Mouse (Mus musculus) liver, embryonic 12.5 days (tissue): ENCODE data around the gene Sh3pxd2a. TPM values are rescaled to one million over a fixed set of nuclear protein-coding genes. Genes with fewer than 3 reads are reported as not detected.

Source experiments
- ATAC-seq: fragments of 200-750 bp; cut with Nextera tagmentation; 2 replicates; pipeline ENCODE4 v1.8.0; 2017; ENCODE audit warnings: moderate number of reproducible peaks, mild to moderate bottlenecking, moderate library complexity
- H3K27ac ChIP-seq: fragments of 300-500 bp; sonication (generic); 2 replicates; pipeline ENCODE4 v1.5.1; 2016; ENCODE audit warnings: mild to moderate bottlenecking
- H3K27me3 ChIP-seq: fragments of 300-500 bp; sonication (generic); replicated peaks from 2 replicates; pipeline ENCODE4 v1.6.1; 2016; ENCODE audit warnings: mild to moderate bottlenecking, moderate library complexity
- H3K36me3 ChIP-seq: fragments of 300-500 bp; sonication (generic); 2 replicates; pipeline ENCODE4 v1.6.1; 2016; ENCODE audit warnings: mild to moderate bottlenecking, moderate library complexity
- H3K4me1 ChIP-seq: fragments of 300-500 bp; sonication (generic); 2 replicates; pipeline ENCODE4 v1.6.1; 2016
- H3K4me2 ChIP-seq: fragments of 300-500 bp; sonication (generic); 2 replicates; pipeline ENCODE4 v1.6.1; 2016; ENCODE audit warnings: mild to moderate bottlenecking, moderate library complexity
- H3K4me3 ChIP-seq: fragments of 300-500 bp; sonication (generic); 2 replicates; pipeline ENCODE4 v1.5.1; 2016; ENCODE audit warnings: mild to moderate bottlenecking, moderate library complexity
- H3K9ac ChIP-seq: fragments of 300-500 bp; sonication (generic); 2 replicates; pipeline ENCODE4 v1.6.1; 2016; ENCODE audit warnings: mild to moderate bottlenecking, moderate library complexity
- H3K9me3 ChIP-seq: fragments of 300-500 bp; sonication (generic); replicated peaks from 2 replicates; pipeline ENCODE4 v1.6.1; 2016; ENCODE audit warnings: mild to moderate bottlenecking, moderate library complexity
- WGBS: fragments of 180-500 bp; shearing (Covaris S2); methylation state at CpG from one replicate; pipeline ENCODE4 v1.1.7; 2016; ENCODE audit not compliant: insufficient replicate concordance; 5-methylcytosine and 5-hydroxymethylcytosine counted together
- polyA plus RNA-seq: library from polyadenylated mRNA; unstranded; fragments of >200 nt; fragmentation: Nextera tagmentation; extraction: Ambion mirVana; gene quantifications from 2 replicates; pipeline ENCODE4 v1.2.1, GENCODE M21; 2016

Gene Sh3pxd2a
- polyA plus RNA-seq, 1 experiment from 2014 or later = 1.1 TPM

DNA sequence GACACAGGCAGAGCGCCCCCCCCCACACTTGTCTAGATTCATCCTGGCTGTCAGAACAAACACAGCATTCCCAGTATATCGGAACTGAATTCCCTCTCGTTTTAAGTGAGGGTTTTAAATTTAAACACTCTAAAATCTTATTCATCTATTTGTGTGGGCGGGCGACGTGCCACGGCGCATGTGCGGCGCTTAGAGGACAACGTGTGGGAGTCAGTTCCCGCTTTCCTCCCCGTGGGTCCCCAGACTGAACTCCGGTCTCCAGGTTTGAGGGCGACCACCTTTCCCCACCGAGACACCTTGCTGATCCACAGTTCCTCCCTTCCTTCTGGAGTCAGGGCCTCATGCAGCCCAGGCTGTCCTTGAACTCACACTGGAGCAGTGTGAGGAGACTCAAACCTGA, 104.2 kb downstream of the Sh3pxd2a start:
- H3K4me2 ChIP-seq = peak overlapping the region; percentile 70
- H3K27ac ChIP-seq = 0 out of 2 replicates have a peak overlapping the region, but pooled peaks have one; percentile 20
- no peak for ATAC-seq

DNA sequence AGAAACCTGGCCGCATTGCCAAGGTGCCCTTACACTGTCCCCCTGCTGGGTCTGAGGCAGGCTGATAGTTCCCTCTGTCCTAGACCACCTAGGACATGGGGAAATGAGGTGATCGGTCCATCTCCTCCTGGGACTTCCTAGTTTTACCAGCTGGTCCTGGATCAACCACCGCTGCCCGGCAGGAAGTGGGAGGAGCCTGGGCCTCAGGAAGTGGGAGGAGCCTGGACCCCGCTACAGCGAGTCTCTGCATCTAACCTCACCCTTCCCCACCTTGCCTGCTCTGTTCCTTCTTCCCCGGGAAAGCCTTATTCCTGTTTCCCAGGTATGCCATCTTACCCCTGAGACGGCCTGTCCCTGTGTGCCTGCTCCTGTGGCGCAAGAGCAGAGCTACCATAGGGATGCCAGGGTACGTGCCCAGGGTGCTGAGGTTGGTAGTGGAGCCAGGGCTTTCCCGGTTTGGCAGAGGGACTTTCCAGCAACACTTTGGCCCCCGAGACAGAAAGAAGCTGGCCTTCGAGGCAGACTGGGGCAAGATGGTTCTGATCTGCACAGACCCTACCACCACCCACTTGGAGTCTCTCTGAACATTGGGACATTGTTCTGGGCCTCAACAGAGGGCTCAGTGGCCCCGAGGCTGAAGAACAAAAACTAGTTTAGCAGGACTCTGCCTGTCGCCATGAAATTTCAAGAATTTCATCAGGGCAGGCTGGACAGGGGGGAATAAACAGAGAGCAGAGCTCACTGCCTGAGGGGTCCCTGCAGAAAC, 104.9 kb downstream of the Sh3pxd2a start:
- 0 out of 2 replicates have a peak overlapping the region, but pooled peaks have one; percentile 12 for H3K27ac ChIP-seq
- peaks cover 25% of the 10 kb centered on the region for H3K4me1 ChIP-seq
- no peaks in the 10 kb centered on the region for H3K9me3 ChIP-seq
- no peaks in the 10 kb centered on the region for H3K27me3 ChIP-seq
- ATAC-seq = peak; percentile 60
- H3K4me3 ChIP-seq = peak overlapping the region; percentile 47
- H3K9ac ChIP-seq = peak overlapping the region; percentile 42
- H3K36me3 ChIP-seq = peaks cover 22% of the 10 kb centered on the region
- H3K4me2 ChIP-seq = peak overlapping the region; percentile 70
- 24% methylated on average over 15 of the region's 15 CpGs for WGBS

More for the DNA sequence above, 104.2 kb downstream of the Sh3pxd2a start:
- Histone ChIP-seq H3K9ac (peak overlapping the region; percentile 42; the same call in 1 of the 2 replicates), H3K9me3 (no peaks in the 10 kb centered on the region), H3K27me3 (no peaks in the 10 kb centered on the region), H3K4me1 (peaks cover 25% of the 10 kb centered on the region), H3K36me3 (peaks cover 22% of the 10 kb centered on the region), H3K4me3 (no peak overlapping the region)
- WGBS = 86% methylated on average over 16 of the region's 16 CpGs

DNA sequence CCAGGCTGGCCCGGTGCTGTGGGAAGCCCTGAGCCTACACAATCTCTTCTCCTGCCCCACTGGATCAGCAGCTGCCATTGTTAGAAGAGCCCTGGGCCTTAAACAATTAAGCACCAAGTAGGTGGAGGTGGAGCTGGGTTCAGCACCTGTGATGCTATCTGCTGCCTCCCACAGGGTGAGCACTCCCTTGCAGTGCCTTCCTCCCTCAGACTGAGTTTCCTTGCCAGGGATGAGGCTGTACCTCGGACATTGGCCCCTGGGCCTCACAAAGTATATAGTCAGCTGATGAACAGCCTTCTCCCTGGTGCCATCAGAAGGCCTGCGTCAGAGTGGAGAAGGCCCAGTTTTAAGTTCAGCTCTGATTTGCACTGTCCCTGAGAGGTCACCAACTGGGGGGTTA, 106.9 kb downstream of the Sh3pxd2a start:
- H3K9ac ChIP-seq = no peak overlapping the region
- H3K4me2 ChIP-seq = no peak overlapping the region
- no peaks in the 10 kb centered on the region for H3K27me3 ChIP-seq
- no peaks in the 10 kb centered on the region for H3K9me3 ChIP-seq
- ATAC-seq = no peak
- no peak overlapping the region for H3K4me3 ChIP-seq
- peaks cover 16% of the 10 kb centered on the region for H3K36me3 ChIP-seq
- WGBS = 73% methylated on average over 3 of the region's 3 CpGs
- H3K27ac ChIP-seq = no peak overlapping the region
- H3K4me1 ChIP-seq = peaks cover 25% of the 10 kb centered on the region

DNA sequence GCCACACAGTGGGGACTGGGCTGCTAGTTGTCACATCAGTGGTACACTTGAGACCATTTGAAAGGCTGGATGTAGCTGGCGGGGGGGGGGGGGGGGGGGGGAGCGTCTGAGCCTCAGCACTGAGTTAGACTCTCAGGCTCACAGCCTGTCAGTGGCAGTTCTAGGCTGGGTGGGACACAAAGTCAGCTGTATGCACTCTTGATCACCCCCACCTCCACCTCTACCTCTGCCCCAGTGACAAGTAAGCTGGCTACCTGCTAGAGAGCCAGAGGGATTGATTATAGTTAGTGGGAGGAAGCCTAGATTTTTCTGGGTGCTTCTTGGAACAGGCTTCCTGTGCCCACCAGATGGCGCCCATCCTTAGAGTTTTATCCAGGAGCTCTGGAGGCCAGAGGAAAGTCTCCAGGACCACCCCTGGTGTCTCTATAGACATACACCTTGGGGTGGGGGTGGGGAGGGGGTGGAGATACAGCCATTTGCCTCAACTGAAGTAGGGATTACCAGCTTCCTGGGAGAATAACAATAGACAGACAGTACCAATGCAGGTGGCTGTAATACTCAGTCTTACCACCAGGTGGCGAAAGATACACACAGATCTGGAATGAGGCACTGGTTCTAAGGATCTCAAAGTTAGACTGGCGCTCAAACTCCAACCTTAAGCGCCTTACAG, 107.9 kb downstream of the Sh3pxd2a start:
- peak; percentile 52; the same call in 1 of the 2 replicates for ATAC-seq
- WGBS = 12% methylated on average over 5 of the region's 6 CpGs

DNA sequence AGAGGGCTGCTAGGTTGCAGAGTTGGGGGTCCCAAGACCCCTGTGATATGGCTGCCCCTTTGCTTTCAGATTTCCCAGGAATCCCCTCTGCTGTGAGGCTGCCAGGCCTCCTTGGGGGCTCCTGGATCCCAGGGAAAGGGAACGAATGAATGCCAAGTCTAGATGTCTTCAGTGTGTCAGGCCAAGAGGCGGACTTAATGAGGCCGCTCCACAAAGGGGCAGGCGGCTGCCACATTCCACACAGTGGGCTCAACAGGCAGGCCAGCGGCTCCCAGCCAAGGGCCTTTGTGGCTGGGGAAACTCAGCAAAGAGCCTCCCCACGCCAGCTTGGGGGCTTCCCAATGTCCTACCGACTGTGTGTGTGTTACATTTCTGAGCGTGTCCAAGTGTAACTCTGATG, 109.7 kb downstream of the Sh3pxd2a start:
- no peak overlapping the region for H3K9ac ChIP-seq
- no peak overlapping the region for H3K4me2 ChIP-seq
- no peak overlapping the region for H3K27ac ChIP-seq
- WGBS = 76% methylated on average over 8 of the region's 8 CpGs
- no peak for ATAC-seq
- H3K27me3 ChIP-seq = no peaks in the 10 kb centered on the region
- no peak overlapping the region for H3K4me3 ChIP-seq
- peaks cover 10% of the 10 kb centered on the region for H3K36me3 ChIP-seq
- no peaks in the 10 kb centered on the region for H3K9me3 ChIP-seq
- peaks cover 10% of the 10 kb centered on the region for H3K4me1 ChIP-seq

More for the DNA sequence above, 107.9 kb downstream of the Sh3pxd2a start:
- Histone ChIP-seq H3K4me3 (no peak overlapping the region), H3K27ac (no peak overlapping the region), H3K36me3 (peaks cover 10% of the 10 kb centered on the region), H3K9me3 (no peaks in the 10 kb centered on the region), H3K4me2 (no peak overlapping the region), H3K4me1 (peaks cover 25% of the 10 kb centered on the region), H3K27me3 (no peaks in the 10 kb centered on the region), H3K9ac (no peak overlapping the region)

DNA sequence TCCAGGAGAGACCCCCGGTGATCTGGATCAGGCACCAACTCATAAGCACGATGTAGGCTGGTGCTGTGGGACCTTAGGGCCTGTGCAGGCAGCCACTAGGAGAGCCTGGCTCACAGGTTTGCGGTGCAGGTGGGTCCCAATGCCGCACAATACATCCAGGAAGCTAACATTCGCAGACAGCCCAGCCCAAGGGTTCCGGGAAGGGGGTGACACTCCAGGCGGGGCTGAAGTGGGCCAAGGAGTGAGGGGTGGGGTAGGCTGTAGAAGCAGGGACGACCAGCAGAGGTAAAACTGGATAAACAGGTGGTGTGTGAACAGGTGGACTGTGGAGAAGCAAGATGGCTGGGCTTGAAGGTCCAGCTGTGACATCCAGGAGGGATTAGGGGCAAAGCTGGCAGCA, 115.2 kb downstream of the Sh3pxd2a start:
- H3K4me1 ChIP-seq = peaks cover 11% of the 10 kb centered on the region
- ATAC-seq = no peak
- no peaks in the 10 kb centered on the region for H3K9me3 ChIP-seq
- H3K36me3 ChIP-seq = peaks cover 4% of the 10 kb centered on the region
- 60% methylated on average over 8 of the region's 8 CpGs for WGBS
- no peak overlapping the region for H3K4me2 ChIP-seq
- peaks cover 25% of the 10 kb centered on the region for H3K27me3 ChIP-seq
- H3K4me3 ChIP-seq = no peak overlapping the region
- H3K27ac ChIP-seq = no peak overlapping the region
- no peak overlapping the region for H3K9ac ChIP-seq

DNA sequence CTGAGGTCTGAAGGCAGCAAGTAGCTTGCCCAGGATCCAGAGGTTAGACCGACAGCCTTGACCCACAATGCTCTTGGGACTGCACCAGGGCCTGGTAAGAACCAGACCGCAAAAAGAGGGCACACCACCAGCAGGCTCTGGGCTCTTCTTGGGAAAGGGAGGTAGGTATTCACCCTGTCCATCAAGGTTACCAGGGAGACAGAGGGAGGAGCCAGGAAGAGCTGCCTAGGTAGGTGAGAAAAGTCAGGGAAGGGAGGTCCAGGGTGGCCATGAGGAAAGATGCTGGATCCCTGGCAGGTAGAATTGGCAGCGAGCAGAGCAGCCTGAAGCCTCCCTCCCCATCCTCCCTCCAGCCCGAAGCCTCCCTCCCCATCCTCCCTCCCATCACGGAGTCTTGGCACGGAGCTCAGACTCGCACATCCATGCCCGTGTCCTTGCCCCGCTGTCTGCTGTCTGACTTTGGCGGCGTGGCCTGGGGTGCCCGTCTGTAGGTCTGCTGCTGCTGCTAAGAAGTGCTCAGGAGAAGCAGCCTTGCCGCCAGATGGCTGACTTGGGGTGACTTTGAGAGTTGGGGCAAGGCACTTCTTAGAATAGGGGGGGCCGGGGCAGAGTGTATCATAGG, 115.7 kb downstream of the Sh3pxd2a start:
- Histone ChIP-seq H3K4me3 (no peak overlapping the region), H3K27ac (no peak overlapping the region)
- WGBS = 81% methylated on average over 14 of the region's 14 CpGs

DNA sequence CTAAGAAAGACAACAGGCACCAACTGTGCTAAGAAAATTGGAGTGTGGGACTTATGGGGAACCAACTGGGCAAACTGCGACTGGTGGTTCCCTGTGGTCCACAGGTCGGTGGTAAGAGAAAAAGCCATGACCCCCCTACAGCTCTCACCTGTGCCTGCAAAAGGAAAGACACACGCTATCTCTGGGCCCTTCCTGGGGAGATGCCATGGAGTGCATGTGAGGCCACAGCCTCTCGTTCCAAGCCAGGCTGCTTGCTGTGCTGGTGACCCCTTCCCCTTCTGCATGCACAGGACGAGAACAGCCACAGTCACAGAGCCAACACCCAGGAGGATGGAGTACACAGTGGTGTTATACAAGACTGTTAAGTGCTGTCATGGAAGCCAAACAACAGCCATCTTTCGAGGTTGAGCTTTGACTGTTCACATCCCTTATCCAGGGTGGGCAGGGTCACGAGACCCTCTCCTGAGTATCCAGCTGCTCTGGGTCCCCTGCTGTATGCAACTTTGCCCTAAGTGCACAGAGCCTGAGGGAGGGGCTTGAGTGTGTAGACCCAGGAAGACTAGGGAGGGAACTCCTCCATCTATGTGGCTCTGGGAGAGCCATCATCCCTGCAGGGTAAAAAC, 117.1 kb downstream of the Sh3pxd2a start:
- Histone ChIP-seq H3K9ac (no peak overlapping the region), H3K27me3 (peaks cover 44% of the 10 kb centered on the region), H3K27ac (no peak overlapping the region), H3K9me3 (no peaks in the 10 kb centered on the region), H3K4me1 (peaks cover 17% of the 10 kb centered on the region), H3K4me2 (no peak overlapping the region), H3K36me3 (no peaks in the 10 kb centered on the region), H3K4me3 (no peak overlapping the region)
- no peak for ATAC-seq
- WGBS = 58% methylated on average over 7 of the region's 7 CpGs

More for the DNA sequence above, 115.7 kb downstream of the Sh3pxd2a start:
- peaks cover 11% of the 10 kb centered on the region for H3K4me1 ChIP-seq
- H3K27me3 ChIP-seq = peaks cover 31% of the 10 kb centered on the region
- no peak for ATAC-seq
- H3K9me3 ChIP-seq = no peaks in the 10 kb centered on the region
- no peak overlapping the region for H3K9ac ChIP-seq
- no peaks in the 10 kb centered on the region for H3K36me3 ChIP-seq
- no peak overlapping the region for H3K4me2 ChIP-seq

DNA sequence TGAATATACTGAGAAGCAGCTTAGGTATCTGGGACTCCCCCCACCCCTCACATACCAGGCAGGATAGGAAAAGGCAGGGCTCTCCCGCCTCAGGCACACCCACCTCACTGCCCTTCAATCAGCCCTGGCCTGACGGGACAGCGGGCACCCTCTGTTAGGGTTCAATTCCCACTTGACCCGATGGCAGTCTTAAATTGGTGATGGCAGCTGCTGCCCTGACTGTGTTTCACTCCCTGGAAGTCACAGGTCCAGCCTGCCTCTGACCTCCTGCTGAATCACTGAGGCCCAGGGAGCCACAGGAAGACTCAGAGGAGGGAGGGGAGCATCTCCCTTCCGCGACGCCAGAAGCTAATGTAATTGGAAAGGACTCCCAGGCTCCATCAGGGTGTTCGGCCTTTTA, 117.6 kb downstream of the Sh3pxd2a start:
- Histone ChIP-seq H3K9ac (no peak overlapping the region), H3K27ac (no peak overlapping the region), H3K4me2 (no peak overlapping the region), H3K9me3 (no peaks in the 10 kb centered on the region), H3K4me1 (peaks cover 17% of the 10 kb centered on the region), H3K4me3 (no peak overlapping the region), H3K27me3 (peaks cover 49% of the 10 kb centered on the region), H3K36me3 (no peaks in the 10 kb centered on the region)
- WGBS = 63% methylated on average over 8 of the region's 8 CpGs
- no peak for ATAC-seq

DNA sequence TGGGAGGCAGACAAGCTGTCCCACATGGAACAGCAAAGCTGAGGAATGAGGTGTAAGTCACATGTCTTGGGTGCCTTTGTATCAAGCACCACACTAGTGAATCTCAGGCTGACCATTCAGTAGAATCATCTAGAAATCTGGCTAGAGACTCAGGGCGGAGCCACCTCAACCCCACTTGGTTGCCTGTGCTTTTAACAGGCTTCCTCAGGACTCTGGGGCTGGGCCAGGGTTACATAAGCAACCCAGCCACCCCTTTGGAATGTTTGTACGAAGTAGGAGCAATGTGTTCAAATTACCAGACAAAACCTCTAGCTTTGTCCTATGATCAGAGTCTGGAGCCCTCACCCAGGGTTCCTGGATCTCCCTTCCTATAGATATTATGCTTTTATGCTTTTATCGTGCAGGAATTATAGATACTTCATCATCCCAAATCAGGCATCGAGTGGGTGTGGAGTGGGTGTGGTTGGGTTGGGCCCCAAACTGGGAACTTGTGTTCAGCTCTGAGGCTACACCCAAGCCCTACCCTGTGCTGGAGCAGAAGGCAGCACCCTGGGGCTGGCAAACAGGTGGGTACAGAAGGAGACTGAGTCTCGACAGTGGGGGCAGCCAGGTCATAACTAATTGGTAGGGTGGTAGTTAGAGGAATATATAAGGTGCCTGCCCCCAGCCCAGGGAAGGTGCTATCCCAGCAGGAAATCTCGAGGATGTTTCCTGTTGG, 118.2 kb downstream of the Sh3pxd2a start:
- peaks cover 52% of the 10 kb centered on the region for H3K27me3 ChIP-seq
- H3K4me2 ChIP-seq = no peak overlapping the region
- H3K4me1 ChIP-seq = peaks cover 17% of the 10 kb centered on the region
- no peak overlapping the region for H3K27ac ChIP-seq
- ATAC-seq = no peak
- no peak overlapping the region for H3K4me3 ChIP-seq
- WGBS = 53% methylated on average over 6 of the region's 6 CpGs
- H3K9me3 ChIP-seq = no peaks in the 10 kb centered on the region
- H3K9ac ChIP-seq = no peak overlapping the region
- H3K36me3 ChIP-seq = no peaks in the 10 kb centered on the region

DNA sequence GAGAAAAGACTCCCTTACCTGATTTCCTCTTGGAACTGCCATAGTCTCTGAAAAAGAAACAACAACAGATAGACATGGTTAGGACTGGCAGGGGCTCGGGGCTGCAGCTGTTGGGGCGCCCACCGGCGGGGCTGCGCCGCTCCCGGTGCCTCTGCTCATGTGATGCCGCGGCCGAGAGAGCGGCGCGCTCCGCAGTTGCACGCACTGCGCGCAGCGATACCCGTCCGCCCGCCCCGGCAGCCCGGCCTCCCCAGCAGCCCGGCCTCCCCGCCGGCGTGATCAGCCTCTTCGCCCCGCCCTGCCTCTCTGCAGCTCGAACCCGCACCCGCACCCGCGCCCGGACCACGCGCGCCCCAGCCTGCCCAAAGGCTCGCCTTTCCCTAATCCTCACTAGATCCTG, 120.8 kb downstream of the Sh3pxd2a start:
- Histone ChIP-seq H3K36me3 (no peaks in the 10 kb centered on the region), H3K4me3 (peak overlapping the region; percentile 21), H3K4me1 (peaks cover 29% of the 10 kb centered on the region), H3K9me3 (no peaks in the 10 kb centered on the region), H3K27me3 (peaks cover 75% of the 10 kb centered on the region), H3K9ac (no peak overlapping the region), H3K27ac (no peak overlapping the region), H3K4me2 (peak overlapping the region; percentile 58)
- 2% methylated on average over 39 of the region's 39 CpGs for WGBS
- no peak for ATAC-seq
